Mouse (Mus musculus) liver, postnatal 0 days (tissue): ENCODE measurements around the gene Alpl.

Experiments used
- CTCF ChIP-seq: sonication (generic); IDR thresholded peaks from 2 replicates; pipeline ENCODE4 v1.5.1; 2016; ENCODE audit warnings: antibody characterized with exemption, low read depth
- EP300 ChIP-seq: IDR thresholded peaks from 2 replicates; pipeline ENCODE4 v1.6.1; 2016; ENCODE audit warnings: antibody characterized with exemption, low read depth, mild to moderate bottlenecking

- TF ChIP-seq CTCF, result no peak
- no peak for TF ChIP-seq EP300
Observed at GRCm38 (mm10) chr4:137740350-137740749, 55.8 kb downstream of the Alpl start.
